Mouse (Mus musculus) B cell, adult 2 months (primary cell): ENCODE results near the gene Hoxc12.

Experiments used
- DNase-seq, 2 experiments: peaks; one replicate each; pipeline ENCODE4 v3.0.0; 2022

The Hoxc12 gene

DNA sequence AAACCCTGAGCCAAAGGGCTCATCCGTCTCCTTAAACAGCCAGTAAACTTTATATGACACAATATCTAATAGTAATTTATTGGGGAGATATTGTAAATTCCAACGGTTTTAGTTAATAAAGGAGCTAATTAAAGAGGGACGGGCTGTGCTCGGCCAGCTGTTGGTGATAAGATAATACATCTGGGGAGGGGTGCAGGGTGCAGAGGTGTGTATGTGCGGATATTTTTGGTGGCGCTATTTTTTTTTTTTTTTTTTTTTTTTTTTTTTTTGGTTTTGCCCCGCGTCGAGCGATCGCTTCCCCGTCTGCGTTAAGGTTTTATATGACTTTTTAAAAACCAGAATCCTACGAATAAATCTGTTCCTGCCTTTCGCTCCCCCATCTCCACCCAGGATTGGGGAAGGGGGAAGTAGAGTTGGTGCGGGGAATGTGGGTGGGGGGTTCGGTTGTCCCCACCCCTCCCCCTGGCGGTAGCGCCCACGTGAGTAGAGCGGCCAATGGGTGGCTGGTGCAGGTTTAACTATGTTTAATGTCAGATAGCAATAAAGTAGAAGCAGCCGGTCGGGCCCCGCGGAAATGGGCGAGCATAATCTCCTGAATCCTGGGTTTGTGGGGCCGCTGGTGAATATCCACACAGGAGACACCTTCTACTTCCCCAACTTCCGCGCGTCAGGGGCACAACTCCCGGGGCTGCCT lies at the start of gene Hoxc12:
TSS of gene Hoxc12 (plus strand) at position 479 of the 694 bp plus-strand sequence.
- no peak for DNase-seq

DNA sequence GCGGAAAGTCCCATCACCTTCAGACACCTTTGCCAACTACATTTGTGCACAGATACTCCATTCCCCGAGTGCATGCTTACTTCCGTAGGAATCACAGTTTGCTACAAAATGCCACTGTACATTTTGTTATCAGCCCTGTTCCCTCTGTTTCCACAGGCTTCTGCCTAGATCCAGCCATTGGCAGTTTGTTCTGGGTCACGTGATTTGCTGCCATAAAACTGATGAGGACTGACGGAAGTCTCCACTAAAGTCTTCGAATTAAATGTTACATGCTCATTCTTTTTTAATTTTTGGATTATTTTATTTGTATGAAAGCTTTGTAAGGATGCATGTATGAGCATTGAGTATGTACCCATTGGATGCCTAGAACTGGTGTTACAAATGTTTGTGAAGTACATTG lies 41.4 kb upstream of the Hoxc12 start:
- no peak for DNase-seq

DNA sequence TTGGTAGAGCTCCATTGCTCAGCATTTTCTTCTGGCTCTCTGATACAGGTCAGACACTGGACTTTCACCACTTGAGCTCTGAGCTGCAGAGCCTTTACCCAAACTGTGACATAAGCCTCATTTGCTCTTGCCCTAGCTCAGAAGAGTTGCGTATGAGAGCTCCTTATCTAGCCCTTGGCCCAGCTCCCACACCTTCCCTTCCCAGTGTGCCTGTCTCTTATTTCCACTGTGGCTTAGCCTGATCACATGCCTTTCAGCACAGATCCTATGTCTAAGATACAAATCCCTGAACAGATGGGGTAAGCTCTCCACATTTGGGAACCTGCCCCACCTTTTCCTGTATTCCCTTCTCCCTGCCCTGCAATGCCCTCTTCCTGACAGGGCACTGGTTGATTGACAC lies 31.6 kb upstream of the Hoxc12 start:
- no peak for DNase-seq

- DNase-seq, result no peak
These were observed 27.0 kb upstream of the Hoxc12 start for GRCm38 (mm10) chr15:102909536-102909935.

DNA sequence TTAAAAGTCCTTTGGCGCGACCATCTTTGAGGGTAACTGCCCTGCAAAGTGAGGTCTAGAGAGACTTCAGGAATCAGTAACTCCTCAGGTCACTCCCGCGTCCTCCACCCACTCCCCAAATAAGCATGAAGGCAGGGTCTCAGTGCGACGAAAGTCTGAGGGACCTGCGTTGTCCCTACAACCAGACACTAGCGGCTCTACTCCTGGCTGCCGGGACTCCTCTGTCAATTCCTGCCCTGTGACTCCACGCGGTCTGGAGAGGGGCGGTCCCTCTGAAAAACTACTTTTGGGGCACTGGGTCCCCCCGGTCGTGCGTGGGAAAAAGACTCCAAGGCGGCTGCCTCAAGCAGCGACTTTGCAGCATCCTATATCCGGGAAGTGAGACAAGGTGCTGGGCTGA lies 26.5 kb upstream of the Hoxc12 start:
- DNase-seq, result no peak

GRCm38 (mm10) chr15:102910496-102911095 lies 26.0 kb upstream of the Hoxc12 start:
- DNase-seq, result no peak

DNA sequence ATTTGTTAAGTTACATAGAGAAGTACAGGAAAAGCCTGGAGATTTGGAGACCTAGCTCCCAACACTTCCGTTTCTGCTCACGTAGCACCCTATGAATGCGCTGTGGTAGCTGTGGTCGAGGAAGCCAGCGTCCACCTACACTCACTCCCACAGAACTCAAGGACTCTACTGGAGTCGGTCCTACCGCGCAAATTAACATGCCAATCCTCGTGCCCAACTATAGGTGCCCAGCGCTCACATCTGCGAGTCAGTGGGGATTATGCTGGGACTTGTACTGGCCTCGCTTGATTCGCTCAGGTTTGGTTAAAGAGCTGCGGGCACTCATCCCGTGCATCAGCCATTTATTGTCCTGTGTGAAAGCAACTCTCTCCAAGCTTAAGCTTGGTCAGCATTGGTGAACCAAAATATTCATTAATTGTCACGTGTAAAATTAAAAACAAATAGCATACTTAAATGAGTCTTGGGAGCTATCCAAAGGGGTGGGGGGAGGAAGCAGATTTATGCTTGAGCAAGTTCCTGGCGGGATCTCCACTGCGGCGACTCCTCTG lies 23.4 kb upstream of the Hoxc12 start:
- no peak for DNase-seq

DNA sequence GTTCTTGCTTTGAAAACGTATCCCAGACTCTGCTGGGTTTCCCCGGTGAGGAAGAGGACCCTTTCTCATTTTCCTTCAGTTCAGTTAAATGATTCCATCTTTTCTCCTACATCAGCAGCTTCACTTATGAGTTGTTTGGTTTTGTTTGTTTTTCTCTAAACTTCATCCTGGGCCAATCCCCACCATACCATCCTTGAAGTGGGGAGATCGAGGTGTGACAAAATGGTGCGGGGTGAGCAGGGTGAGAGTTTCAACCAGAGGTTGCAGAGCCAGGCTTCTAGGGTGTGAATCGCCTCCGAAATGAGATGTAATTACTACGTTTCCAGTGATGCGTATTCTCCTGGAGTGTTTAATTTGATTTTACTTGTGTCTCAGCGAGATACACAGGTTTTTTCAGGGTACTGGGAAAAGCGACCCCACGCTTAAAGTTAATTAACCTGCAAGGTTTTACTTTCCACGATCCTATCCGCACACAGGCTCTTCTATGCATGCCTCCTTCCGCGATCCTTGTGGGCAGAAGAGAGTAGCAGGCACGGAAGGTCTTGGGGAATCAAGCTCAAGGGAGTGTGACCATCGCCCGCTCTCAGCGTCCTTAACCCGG lies 18.5 kb upstream of the Hoxc12 start:
- DNase-seq, result no peak

DNA sequence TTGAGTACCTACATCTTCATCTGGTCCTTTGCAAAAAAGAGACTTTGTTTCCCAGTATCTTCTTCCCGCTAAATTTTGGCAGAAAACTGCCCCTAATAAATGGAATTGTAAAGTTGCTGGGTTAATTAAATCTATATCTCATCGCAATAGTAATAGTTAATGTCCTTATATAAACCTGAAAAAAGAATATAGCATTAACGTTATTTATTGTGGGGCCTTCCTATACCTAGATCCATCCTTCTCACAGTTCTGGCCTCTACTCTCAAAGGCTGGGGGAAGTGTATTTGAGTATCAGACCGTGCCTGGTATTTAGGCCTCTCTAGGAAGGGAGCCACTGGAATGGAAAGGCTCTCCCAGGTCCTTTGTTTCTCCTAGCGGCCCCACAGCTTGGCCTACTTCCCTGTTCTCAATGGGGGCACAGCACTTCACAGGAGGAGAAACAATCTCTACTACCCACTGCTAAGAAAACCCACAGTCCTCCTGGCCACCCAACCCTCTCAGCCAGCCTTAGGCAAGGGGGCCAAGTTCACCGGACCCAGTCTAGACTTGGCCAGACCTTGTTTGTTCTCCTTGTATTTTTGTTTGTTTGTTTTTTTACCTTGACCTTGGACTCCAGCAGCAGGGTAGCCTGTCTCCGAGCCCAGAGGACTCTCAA lies 17.8 kb upstream of the Hoxc12 start:
- no peak for DNase-seq

DNA sequence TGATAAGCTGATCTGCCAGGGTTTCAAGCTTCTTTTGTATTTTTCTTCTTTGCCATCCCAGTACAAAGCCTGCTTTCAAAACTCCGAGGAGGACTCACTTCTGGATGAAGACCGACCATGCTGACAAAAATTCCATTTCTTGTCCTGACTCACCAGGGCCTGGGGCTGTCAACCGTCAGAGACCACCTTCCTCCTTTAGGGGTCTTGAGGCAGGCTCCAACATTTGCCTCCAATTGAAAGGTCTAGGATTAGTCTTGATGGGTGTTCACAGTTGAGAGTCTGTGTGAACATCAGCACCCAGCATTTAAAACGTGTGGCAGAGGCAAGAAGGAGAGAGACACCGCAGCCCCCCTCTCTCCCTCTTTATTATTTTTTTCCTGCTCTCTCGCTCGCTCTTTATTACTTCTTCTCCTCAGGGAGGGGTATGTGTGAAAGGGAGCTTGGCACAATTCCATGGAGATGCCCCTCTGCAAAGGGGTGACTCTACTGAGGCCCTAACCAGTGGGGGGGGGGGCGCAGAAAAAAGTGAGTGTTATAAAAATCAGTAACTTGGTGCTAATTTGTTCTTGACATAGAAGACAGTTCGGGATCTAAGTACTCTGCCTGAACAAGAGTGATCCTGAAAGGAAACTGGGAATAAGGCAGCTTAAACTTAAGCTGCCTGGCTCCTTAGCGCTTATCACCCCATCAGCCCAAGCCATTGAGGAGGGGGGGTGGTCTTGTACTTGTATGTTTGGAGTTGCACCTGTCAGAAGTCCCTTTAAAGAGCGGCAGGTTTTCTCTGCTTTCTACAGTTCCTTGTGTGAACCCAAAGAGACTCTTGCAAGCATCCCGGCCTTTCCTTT lies 17.0 kb upstream of the Hoxc12 start:
- DNase-seq, result no peak

DNA sequence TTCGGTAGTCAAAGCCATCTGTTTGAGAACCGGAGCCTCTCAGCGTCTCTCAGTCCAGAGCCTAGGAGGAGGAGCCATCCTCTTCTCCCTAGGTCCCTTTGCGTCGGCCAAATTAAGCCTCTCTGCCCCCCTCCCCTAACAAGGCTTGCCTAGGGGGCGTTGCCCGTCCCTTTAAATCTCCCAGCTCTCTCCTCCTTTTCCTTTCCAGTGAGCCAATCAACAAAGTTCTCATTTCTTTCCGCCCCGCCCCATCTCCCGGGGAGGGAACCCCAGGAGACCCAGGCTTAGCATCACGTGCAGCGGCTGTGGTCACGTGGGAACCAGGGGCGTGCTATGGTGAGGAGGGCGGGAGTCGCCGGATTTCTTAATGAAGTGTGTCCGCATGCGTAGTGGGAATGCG lies 15.9 kb upstream of the Hoxc12 start:
- no peak for DNase-seq

- DNase-seq, result no peak
These were observed 15.2 kb upstream of the Hoxc12 start, which contains the start of gene Hoxc13 for GRCm38 (mm10) chr15:102921053-102922011. Gene Hoxc13 (plus strand): TSS chr15:102921103.

DNA sequence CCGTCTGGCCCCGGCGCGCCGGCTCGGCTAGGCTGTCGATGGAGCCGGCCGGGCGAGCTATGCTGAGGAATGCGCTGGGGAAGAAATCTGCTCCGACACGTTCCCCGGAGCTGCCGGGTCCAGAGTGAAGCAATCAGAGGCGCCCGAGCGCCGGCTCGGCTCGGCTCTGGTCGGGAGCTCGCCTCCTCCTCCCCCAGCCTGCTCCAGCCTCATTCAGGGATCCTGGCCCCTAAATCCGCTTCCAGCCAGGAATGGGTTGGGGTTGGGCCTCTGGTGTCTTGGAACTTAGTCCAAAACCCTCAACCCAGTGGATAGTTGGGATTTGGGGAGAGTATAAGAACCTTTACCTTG lies 14.6 kb upstream of the Hoxc12 start:
- DNase-seq, result no peak

DNA sequence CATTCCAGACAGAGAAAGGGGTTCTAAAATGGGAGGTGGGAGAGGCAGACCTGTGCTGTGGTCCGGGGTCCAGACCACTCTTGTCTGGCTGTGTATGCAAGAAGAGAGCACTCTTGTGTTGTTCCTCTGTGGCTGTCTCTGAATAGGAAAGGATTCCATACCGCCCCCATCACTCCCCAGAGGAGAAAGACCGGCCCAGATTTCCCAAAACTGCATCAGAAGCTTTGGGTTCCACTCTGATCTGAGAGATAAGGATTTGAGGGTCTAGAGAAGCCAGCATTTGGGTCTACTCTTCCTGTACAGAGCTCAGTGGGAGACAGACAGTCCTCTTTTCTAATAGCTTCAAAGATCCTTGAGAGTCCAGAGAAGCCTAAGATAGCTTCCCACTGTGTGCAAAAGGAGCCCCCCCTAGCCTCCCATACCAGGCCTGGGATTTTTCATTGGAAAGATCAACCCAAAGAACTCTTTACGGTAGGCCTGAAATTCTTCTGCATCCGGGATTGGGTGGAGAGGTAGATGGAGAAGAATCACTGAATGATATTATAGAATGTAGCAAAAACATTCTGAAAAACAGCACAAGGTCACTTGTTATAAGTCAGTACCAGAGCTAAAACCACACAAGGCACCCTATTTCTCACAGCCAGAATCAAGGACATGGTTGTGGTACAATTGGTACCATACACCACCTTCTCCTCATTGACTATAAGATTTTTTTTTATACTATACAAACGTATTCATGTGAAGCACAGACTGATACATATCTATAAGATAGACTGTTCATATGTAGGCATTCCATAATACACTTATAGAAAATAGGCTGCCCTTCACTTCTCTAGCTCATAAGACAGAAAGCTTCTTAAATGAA lies 13.7 kb upstream of the Hoxc12 start:
- no peak for DNase-seq

DNA sequence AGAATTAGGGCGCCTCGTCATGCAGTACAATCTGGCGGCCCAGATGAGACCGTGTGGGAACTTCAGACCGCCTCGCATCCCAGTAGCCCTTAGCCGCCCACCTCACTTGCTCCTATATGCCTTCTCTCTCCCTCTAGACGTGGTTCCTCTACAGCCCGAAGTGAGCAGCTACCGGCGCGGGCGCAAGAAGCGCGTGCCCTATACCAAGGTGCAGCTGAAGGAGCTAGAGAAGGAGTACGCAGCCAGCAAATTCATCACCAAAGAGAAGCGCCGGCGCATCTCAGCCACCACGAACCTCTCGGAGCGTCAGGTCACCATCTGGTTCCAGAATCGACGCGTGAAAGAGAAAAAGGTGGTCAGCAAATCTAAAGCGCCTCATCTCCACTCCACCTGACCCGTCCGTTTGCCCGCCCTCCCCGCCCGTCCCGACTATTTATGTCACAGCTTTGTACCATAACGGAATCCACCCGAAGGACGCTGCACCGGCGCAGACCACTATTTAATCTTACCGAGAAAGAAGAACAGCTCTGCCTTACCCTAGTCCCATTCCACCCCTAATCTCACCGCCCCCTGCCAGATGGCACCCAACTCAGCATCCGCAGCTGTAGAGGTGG lies 9.4 kb upstream of the Hoxc12 start:
- DNase-seq, result no peak

- no peak for DNase-seq
These were observed 4.7 kb upstream of the Hoxc12 start for GRCm38 (mm10) chr15:102931706-102932358.

DNA sequence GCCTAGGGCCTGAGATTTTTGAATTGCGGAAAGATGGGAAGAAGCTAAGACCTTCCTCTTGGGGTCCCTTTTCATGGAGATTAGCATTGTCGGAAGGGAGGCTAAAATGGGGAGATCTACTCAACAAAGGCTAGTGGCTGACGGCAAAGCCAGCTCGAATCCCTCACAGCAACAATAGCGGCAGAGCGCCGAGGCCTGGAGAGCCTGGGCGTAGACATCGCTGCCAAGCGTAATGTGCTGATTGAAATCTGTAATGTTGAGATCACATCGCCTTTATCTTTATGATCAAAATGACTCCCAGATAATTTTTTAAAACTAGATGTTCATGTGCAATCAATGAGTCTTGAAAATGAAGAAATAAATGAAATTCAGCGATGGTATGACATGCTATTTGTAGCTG lies 2.1 kb upstream of the Hoxc12 start:
- DNase-seq, result no peak

DNA sequence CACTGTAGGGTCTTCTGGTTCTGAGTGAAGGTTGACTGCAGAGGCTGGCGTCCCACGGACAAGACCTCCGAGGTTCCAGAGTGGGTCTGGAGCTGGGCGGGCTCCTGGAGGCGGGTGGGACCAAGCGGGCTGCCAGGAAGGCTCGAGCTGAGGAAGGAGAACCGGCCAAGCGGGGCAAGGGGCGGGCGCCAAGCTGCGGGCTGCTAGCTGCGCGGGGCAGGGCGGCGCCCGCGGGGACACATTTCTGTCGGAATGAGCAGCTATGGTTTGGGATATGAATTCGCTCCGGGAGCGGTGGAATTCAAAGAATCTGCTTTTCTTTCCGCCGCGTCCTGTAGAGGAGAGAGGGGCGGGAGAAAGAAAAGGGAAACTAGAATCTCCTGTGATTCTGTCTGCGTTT lies 1.7 kb upstream of the Hoxc12 start:
- DNase-seq, result no peak

DNA sequence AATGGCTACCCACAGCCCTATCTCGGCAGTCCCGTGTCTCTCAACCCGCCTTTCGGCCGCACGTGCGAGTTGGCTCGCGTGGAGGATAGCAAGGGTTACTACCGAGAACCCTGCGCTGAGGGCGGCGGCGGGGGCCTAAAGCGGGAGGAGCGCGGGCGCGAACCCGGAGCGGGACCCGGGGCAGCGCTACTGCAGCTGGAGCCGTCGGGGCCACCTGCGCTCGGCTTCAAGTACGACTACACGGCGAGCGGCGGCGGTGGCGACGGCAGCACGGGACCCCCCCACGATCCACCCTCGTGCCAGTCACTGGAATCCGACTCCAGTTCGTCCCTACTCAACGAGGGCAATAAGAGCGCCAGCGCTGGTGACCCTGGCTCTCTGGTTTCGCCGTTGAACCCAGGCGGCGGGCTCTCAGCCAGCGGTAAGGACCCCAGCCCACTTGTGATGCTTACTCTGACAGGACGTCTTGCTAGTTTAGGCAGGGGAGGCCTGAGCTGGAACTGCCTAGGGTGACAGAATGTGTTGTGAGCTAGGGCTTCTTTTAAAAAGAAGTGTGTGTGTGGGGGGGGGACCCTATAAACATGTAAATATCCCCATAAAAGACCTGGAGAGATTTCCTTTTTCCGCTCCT lies 594 bp downstream of the Hoxc12 start:
- DNase-seq, result no peak
